Mouse (Mus musculus): Measurements from ENCODE around the gene Atp11a. TPM values are rescaled to one million over a fixed set of nuclear protein-coding genes. Genes with fewer than 3 reads are reported as not detected.

Atp11a gene
- total and polyA plus RNA-seq, 2 experiments from 2014 or later = 10.5 to 77.4 TPM

GRCm38 (mm10) chr8:12730780-12731179 lies 26.0 kb upstream of the Atp11a start:
- ATAC-seq (ENCODE audit: insufficient read depth, low read depth) = no peak
- no peaks in the 10 kb centered on the region for H3K27me3 ChIP-seq (ENCODE audit: control insufficient read depth, insufficient read depth, low read length)
- no peak overlapping the region for H3K27ac ChIP-seq (ENCODE audit: low read depth)
- H3K9ac ChIP-seq (replicated peaks; ENCODE audit: low read depth, low read length) = no peak overlapping the region
- WGBS = 68% methylated on average over 5 of the region's 5 CpGs
- no peaks in the 10 kb centered on the region for H3K4me1 ChIP-seq (ENCODE audit: control insufficient read depth, insufficient read depth)
- H3K36me3 ChIP-seq (replicated peaks; ENCODE audit: control insufficient read depth, insufficient read depth, low read length) = no peaks in the 10 kb centered on the region
- no peak for TF ChIP-seq EP300 (IDR thresholded peaks at IDR 0.05; ENCODE audit: low read depth)
- no peak for TF ChIP-seq CTCF (IDR thresholded peaks at IDR 0.05; ENCODE audit: low read depth)
- H3K9me3 ChIP-seq (replicated peaks; ENCODE audit: control insufficient read depth, low read length) = no peaks in the 10 kb centered on the region
- no peak overlapping the region for H3K4me3 ChIP-seq (ENCODE audit: low read depth, low read length)
- no peak for DNase-seq (ENCODE audit: low spot score)
- no peak overlapping the region for H3K4me2 ChIP-seq (ENCODE audit: low read depth, low read length)

GRCm38 (mm10) chr8:12732431-12732830 lies 24.4 kb upstream of the Atp11a start:
- Histone ChIP-seq H3K27ac (ENCODE audit: low read depth) (no peak overlapping the region), H3K9me3 (replicated peaks; ENCODE audit: control insufficient read depth, low read length) (no peaks in the 10 kb centered on the region), H3K4me2 (ENCODE audit: low read depth, low read length) (no peak overlapping the region), H3K4me1 (ENCODE audit: control insufficient read depth, insufficient read depth) (no peaks in the 10 kb centered on the region), H3K9ac (replicated peaks; ENCODE audit: low read depth, low read length) (no peak overlapping the region), H3K27me3 (ENCODE audit: control insufficient read depth, insufficient read depth, low read length) (no peaks in the 10 kb centered on the region), H3K36me3 (replicated peaks; ENCODE audit: control insufficient read depth, insufficient read depth, low read length) (no peaks in the 10 kb centered on the region), H3K4me3 (ENCODE audit: low read depth, low read length) (no peak overlapping the region)
- ATAC-seq (ENCODE audit: insufficient read depth, low read depth) (no peak), DNase-seq (ENCODE audit: low spot score) (no peak)
- no peak for TF ChIP-seq CTCF (IDR thresholded peaks at IDR 0.05; ENCODE audit: low read depth)
- TF ChIP-seq EP300 (IDR thresholded peaks at IDR 0.05; ENCODE audit: low read depth) = no peak
- 85% methylated on average over 6 of the region's 6 CpGs for WGBS

DNA sequence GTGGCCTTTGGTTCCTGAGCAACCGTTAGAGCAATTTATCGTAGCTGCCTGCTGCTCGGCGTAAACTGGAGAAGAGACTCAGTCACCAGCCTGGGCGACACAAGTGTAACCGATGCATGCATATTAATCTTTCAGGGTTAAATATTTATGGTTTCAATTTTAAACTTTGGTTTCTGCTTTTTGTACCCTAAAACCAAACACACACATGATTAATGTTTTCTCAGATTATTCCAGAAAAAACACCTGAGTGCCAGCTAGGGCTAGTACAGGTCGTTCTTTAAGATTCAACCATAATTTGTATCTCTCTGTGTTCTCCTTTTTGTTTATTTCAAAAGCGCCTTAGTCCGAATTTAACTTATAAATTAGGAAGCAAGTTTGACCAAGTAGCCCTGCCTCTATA lies 17.7 kb upstream of the Atp11a start:
- Histone ChIP-seq H3K4me2 (ENCODE audit: low read depth, low read length) (no peak overlapping the region), H3K27ac (ENCODE audit: low read depth) (no peak overlapping the region), H3K36me3 (replicated peaks; ENCODE audit: control insufficient read depth, insufficient read depth, low read length) (no peaks in the 10 kb centered on the region), H3K27me3 (ENCODE audit: control insufficient read depth, insufficient read depth, low read length) (no peaks in the 10 kb centered on the region), H3K9me3 (replicated peaks; ENCODE audit: control insufficient read depth, low read length) (no peaks in the 10 kb centered on the region), H3K4me1 (ENCODE audit: control insufficient read depth, insufficient read depth) (no peaks in the 10 kb centered on the region), H3K9ac (replicated peaks; ENCODE audit: low read depth, low read length) (no peak overlapping the region), H3K4me3 (ENCODE audit: low read depth, low read length) (no peak overlapping the region)
- no peak for ATAC-seq (ENCODE audit: insufficient read depth, low read depth)
- no peak for TF ChIP-seq EP300 (IDR thresholded peaks at IDR 0.05; ENCODE audit: low read depth)
- TF ChIP-seq CTCF (IDR thresholded peaks at IDR 0.05; ENCODE audit: low read depth) = no peak
- DNase-seq (ENCODE audit: low spot score) = no peak
- 77% methylated on average over 9 of the region's 9 CpGs for WGBS

GRCm38 (mm10) chr8:12743390-12743789 lies 13.4 kb upstream of the Atp11a start:
- Histone ChIP-seq H3K4me1 (ENCODE audit: control insufficient read depth, insufficient read depth) (no peaks in the 10 kb centered on the region), H3K4me3 (ENCODE audit: low read depth, low read length) (no peak overlapping the region), H3K9ac (replicated peaks; ENCODE audit: low read depth, low read length) (no peak overlapping the region), H3K36me3 (replicated peaks; ENCODE audit: control insufficient read depth, insufficient read depth, low read length) (no peaks in the 10 kb centered on the region), H3K9me3 (replicated peaks; ENCODE audit: control insufficient read depth, low read length) (0 out of 2 replicates have a peak, but pooled peaks cover 4% of the 10 kb centered on the region), H3K27ac (ENCODE audit: low read depth) (no peak overlapping the region), H3K4me2 (ENCODE audit: low read depth, low read length) (no peak overlapping the region), H3K27me3 (ENCODE audit: control insufficient read depth, insufficient read depth, low read length) (no peaks in the 10 kb centered on the region)
- TF ChIP-seq CTCF (IDR thresholded peaks at IDR 0.05; ENCODE audit: low read depth) (no peak), EP300 (IDR thresholded peaks at IDR 0.05; ENCODE audit: low read depth) (no peak)
- WGBS = 72% methylated on average over 4 of the region's 4 CpGs
- DNase-seq (ENCODE audit: low spot score) = no peak
- no peak for ATAC-seq (ENCODE audit: insufficient read depth, low read depth)

- WGBS = 96% methylated on average over 3 of the region's 3 CpGs
- no peaks in the 10 kb centered on the region for H3K36me3 ChIP-seq (replicated peaks; ENCODE audit: control insufficient read depth, insufficient read depth, low read length)
- no peak overlapping the region for H3K27ac ChIP-seq (ENCODE audit: low read depth)
- H3K9ac ChIP-seq (replicated peaks; ENCODE audit: low read depth, low read length) = no peak overlapping the region
- H3K4me1 ChIP-seq (ENCODE audit: control insufficient read depth, insufficient read depth) = no peaks in the 10 kb centered on the region
- no peak for ATAC-seq (ENCODE audit: insufficient read depth, low read depth)
- no peak overlapping the region for H3K4me3 ChIP-seq (ENCODE audit: low read depth, low read length)
- DNase-seq (ENCODE audit: low spot score) = no peak
- no peak overlapping the region for H3K4me2 ChIP-seq (ENCODE audit: low read depth, low read length)
- 0 out of 2 replicates have a peak, but pooled peaks cover 4% of the 10 kb centered on the region for H3K9me3 ChIP-seq (replicated peaks; ENCODE audit: control insufficient read depth, low read length)
- no peaks in the 10 kb centered on the region for H3K27me3 ChIP-seq (ENCODE audit: control insufficient read depth, insufficient read depth, low read length)
- TF ChIP-seq CTCF (IDR thresholded peaks at IDR 0.05; ENCODE audit: low read depth) (no peak), EP300 (IDR thresholded peaks at IDR 0.05; ENCODE audit: low read depth) (no peak)
Measured at GRCm38 (mm10) chr8:12748183-12748582, 8.6 kb upstream of the Atp11a start.

DNA sequence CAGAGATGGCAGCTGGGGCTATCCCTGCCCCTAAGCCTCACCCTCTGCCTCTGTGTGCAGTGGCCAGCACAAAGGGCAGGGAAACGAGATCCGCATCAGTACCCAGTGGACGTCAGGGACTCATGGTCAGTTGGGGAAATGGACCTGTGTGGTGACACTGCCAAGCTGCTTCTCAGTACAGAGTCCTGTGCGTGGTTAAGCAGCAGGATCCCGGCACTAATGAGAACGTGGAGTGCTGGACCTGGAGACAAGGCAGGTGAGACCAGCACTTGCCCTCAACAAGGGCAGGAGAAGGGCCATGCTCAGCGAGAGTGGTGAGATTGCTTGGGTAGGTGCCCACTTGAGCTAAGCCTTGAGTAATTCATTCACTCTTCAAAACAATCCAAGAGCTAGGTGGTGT lies 7.7 kb upstream of the Atp11a start:
- no peak for TF ChIP-seq EP300 (IDR thresholded peaks at IDR 0.05; ENCODE audit: low read depth)
- no peak for TF ChIP-seq CTCF (IDR thresholded peaks at IDR 0.05; ENCODE audit: low read depth)
- Histone ChIP-seq H3K9me3 (replicated peaks; ENCODE audit: control insufficient read depth, low read length) (0 out of 2 replicates have a peak, but pooled peaks cover 4% of the 10 kb centered on the region), H3K36me3 (replicated peaks; ENCODE audit: control insufficient read depth, insufficient read depth, low read length) (no peaks in the 10 kb centered on the region), H3K4me1 (ENCODE audit: control insufficient read depth, insufficient read depth) (no peaks in the 10 kb centered on the region), H3K4me3 (ENCODE audit: low read depth, low read length) (no peak overlapping the region), H3K27me3 (ENCODE audit: control insufficient read depth, insufficient read depth, low read length) (no peaks in the 10 kb centered on the region), H3K4me2 (ENCODE audit: low read depth, low read length) (no peak overlapping the region), H3K27ac (ENCODE audit: low read depth) (no peak overlapping the region), H3K9ac (replicated peaks; ENCODE audit: low read depth, low read length) (no peak overlapping the region)
- DNase-seq (ENCODE audit: low spot score) (no peak), ATAC-seq (ENCODE audit: insufficient read depth, low read depth) (no peak)
- WGBS = 79% methylated on average over 7 of the region's 7 CpGs

Measured in heart, postnatal 0 days (tissue).